Mouse (Mus musculus): ENCODE measurements around the gene Rfc4. TPM values are rescaled to one million over a fixed set of nuclear protein-coding genes. Genes with fewer than 3 reads are reported as not detected.

Rfc4 gene
- polyA plus RNA-seq, 2 experiments: 17.1 to 178 TPM

DNA sequence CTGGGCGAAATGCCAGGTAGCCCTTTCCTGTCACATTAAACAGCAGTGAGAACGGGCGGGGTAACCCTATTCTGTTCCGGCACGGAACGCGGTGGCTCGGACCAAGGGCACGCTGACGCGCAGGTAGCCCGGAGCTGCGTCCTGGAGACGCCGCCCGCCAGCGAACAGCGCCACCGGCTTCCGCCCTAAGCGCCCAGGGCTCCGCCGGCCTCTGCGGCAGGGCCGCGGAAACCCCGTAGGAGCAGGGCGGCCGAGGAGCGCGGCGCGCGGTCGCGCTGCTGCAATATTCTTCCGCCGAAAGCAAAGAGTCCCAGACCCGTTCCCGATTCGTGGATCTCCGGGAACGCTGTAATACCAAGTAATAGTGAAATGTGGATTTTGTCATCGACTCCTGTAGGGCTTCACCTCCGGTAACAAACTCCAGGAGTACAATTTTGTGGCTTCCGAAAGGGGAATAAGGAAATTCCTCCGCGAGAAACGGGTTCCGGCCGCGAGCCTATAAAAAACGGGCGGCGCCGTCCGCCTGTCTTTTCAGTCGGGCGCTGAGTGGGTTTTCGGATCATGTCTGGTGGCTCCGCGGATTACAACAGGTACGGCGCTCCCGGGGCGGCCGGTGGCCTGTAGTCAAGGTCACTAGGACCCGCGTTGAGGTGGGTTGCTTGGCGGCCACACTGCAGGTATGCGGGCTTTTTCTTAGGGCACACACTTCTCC lies 20.1 kb downstream of the Rfc4 start, which contains the start of gene Eif4a2:
TSS of gene Eif4a2 (plus strand) at position 214 of the 712 bp plus-strand sequence.
- DNase-seq (ENCODE audit: low read depth in 3 of 3, low spot score in 3 of 3): peak; percentile 82 to 83 (median 82)
- Histone ChIP-seq H3K36me3 (replicated peaks; ENCODE audit: control insufficient read depth, insufficient read depth, low read depth) (peaks cover 42% of the 10 kb centered on the region), H3K4me1 (replicated peaks; ENCODE audit: control insufficient read depth in 2 of 2, insufficient read depth in 2 of 2, low read length in 1 of 2) (peaks cover 3 to 11% of the 10 kb centered on the region in 2 experiments), H3K4me3 (ENCODE audit: insufficient read depth in 1 of 2, low read depth in 2 of 2, low read length in 2 of 2) (peak within 1 kb of the TSS; percentile 88 to 89), H3K4me2 (ENCODE audit: low read depth) (peak within 1 kb of the TSS; percentile 80), H3K9me3 (ENCODE audit: control insufficient read depth, low read length) (no peaks in the 10 kb centered on the region), H3K27me3 (ENCODE audit: control insufficient read depth, insufficient read depth, low read length) (no peaks in the 10 kb centered on the region), H3K9ac (replicated peaks) (peak within 1 kb of the TSS; percentile 99), H3K27ac (peak within 1 kb of the TSS; percentile 90)
- peak; percentile 91 for ATAC-seq (ENCODE audit: insufficient read depth)
- WGBS (ENCODE audit: insufficient replicate concordance): under 1% methylated on average over 71 of the region's 71 CpGs
- TF ChIP-seq EP300 (IDR thresholded peaks at IDR 0.05; ENCODE audit: low read depth) (peak; percentile 51), CTCF (IDR thresholded peaks at IDR 0.05; ENCODE audit: low read depth) (peak; percentile 27; the same call in 1 of the 2 replicates)

DNA sequence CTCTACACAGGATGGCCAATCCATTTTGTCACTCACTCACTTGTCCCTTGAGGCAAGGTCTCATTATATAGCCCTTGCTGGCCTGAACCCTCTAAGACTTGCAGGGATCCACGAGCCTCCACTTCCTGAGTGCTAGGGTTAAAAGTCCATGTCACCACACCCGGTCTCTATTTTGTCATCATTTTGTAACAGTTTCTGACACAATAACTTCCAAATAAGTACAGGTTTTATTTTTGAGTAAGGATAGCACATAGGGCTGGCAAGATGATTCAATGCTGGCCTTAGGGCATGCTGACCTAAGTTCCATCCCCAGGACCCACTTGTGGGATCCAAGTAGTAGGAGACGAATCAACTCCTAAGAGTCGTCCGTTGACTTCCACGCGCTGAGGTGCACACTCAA lies 21.4 kb downstream of the Rfc4 start:
- Histone ChIP-seq H3K4me1 (replicated peaks; ENCODE audit: control insufficient read depth in 2 of 2, insufficient read depth in 2 of 2, low read length in 1 of 2) (peaks cover 6 to 11% of the 10 kb centered on the region in 2 experiments), H3K27ac (no peak overlapping the region), H3K9ac (replicated peaks) (no peak overlapping the region), H3K27me3 (ENCODE audit: control insufficient read depth, insufficient read depth, low read length) (no peaks in the 10 kb centered on the region), H3K4me2 (ENCODE audit: low read depth) (no peak overlapping the region; the same call in 1 of the 2 replicates), H3K36me3 (replicated peaks; ENCODE audit: control insufficient read depth, insufficient read depth, low read depth) (peaks cover 29% of the 10 kb centered on the region), H3K9me3 (ENCODE audit: control insufficient read depth, low read length) (no peaks in the 10 kb centered on the region), H3K4me3 (ENCODE audit: insufficient read depth in 1 of 2, low read depth in 2 of 2, low read length in 2 of 2) (no peak overlapping the region)
- DNase-seq (ENCODE audit: low read depth in 3 of 3, low spot score in 3 of 3): no peak
- no peak for ATAC-seq (ENCODE audit: insufficient read depth)
- 65% methylated on average over 7 of the region's 7 CpGs for WGBS (ENCODE audit: insufficient replicate concordance)
- TF ChIP-seq EP300 (IDR thresholded peaks at IDR 0.05; ENCODE audit: low read depth): no peak

GRCm38 (mm10) chr16:23103841-23104240 lies 23.7 kb downstream of the Rfc4 start:
- WGBS (ENCODE audit: insufficient replicate concordance): 37% methylated on average over 2 of the region's 2 CpGs
- DNase-seq (ENCODE audit: low read depth in 3 of 3, low spot score in 3 of 3) (no peak), ATAC-seq (ENCODE audit: insufficient read depth) (no peak)
- peaks cover 7% of the 10 kb centered on the region for H3K36me3 ChIP-seq (replicated peaks; ENCODE audit: control insufficient read depth, insufficient read depth, low read depth)
- H3K4me2 ChIP-seq (ENCODE audit: low read depth): no peak overlapping the region
- H3K4me1 ChIP-seq (replicated peaks; ENCODE audit: control insufficient read depth in 2 of 2, insufficient read depth in 2 of 2, low read length in 1 of 2): peaks cover 6 to 15% of the 10 kb centered on the region in 2 experiments
- H3K27ac ChIP-seq: no peak overlapping the region
- H3K9ac ChIP-seq (replicated peaks): no peak overlapping the region
- H3K9me3 ChIP-seq (ENCODE audit: control insufficient read depth, low read length): no peaks in the 10 kb centered on the region
- H3K4me3 ChIP-seq (ENCODE audit: insufficient read depth in 1 of 2, low read depth in 2 of 2, low read length in 2 of 2): no peak overlapping the region
- H3K27me3 ChIP-seq (ENCODE audit: control insufficient read depth, insufficient read depth, low read length): peaks cover 4% of the 10 kb centered on the region; the same call in 1 of the 2 replicates
- no peak for TF ChIP-seq CTCF (IDR thresholded peaks at IDR 0.05; ENCODE audit: low read depth)
- TF ChIP-seq EP300 (IDR thresholded peaks at IDR 0.05; ENCODE audit: low read depth): no peak

DNA sequence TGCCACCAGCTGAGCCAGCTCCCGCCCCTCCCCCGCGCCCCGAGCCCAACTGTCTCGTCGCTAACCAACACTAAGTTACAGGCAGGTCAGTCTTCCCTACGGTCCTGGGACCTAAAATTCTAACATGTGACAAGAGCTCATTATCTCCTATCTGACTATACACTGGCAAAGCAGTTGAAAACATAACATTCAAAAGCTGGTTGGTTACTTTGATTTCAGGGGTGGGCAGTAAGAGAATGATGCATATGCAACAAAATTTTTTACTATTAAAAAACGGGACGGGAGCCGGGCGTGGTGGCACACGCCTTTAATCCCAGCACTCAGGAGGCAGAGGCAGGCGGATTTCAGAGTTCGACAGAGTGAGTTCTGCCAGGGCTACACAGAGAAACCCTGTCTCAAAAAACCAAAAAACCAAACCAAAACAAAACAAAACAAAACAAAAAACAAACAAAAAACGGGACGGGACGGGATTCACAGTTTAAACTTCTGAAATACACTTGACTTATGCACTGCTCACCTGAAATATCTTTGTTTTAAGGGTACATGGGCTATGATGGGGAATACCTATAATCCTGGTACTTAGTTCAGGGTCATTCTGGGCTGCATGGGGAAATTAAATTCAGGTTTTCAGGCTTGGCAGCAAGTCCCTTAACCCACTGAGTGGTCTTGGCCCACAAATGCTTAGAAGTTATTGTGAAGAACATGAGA lies 24.3 kb downstream of the Rfc4 start:
- Histone ChIP-seq H3K4me3 (ENCODE audit: insufficient read depth in 1 of 2, low read depth in 2 of 2, low read length in 2 of 2) (peak overlapping the region; percentile 52 to 53), H3K27ac (no peak overlapping the region), H3K27me3 (ENCODE audit: control insufficient read depth, insufficient read depth, low read length) (peaks cover 4% of the 10 kb centered on the region; the same call in 1 of the 2 replicates), H3K9ac (replicated peaks) (peak overlapping the region; percentile 62), H3K4me2 (ENCODE audit: low read depth) (peak overlapping the region; percentile 78), H3K9me3 (ENCODE audit: control insufficient read depth, low read length) (no peaks in the 10 kb centered on the region), H3K36me3 (replicated peaks; ENCODE audit: control insufficient read depth, insufficient read depth, low read depth) (peaks cover under 1% of the 10 kb centered on the region), H3K4me1 (replicated peaks; ENCODE audit: control insufficient read depth in 2 of 2, insufficient read depth in 2 of 2, low read length in 1 of 2) (peaks cover 6 to 15% of the 10 kb centered on the region in 2 experiments)
- DNase-seq (ENCODE audit: low read depth in 3 of 3, low spot score in 3 of 3) (no peak), ATAC-seq (ENCODE audit: insufficient read depth) (no peak)
- 20% methylated on average over 17 of the region's 17 CpGs for WGBS (ENCODE audit: insufficient replicate concordance)
- TF ChIP-seq CTCF (IDR thresholded peaks at IDR 0.05; ENCODE audit: low read depth): no peak
- TF ChIP-seq EP300 (IDR thresholded peaks at IDR 0.05; ENCODE audit: low read depth): no peak
